Mouse (Mus musculus) intestine, postnatal 0 days (tissue): Measurements from ENCODE around the gene Trim21. TPM values are rescaled to one million over a fixed set of nuclear protein-coding genes. Genes with fewer than 3 reads are reported as not detected.

Source experiments
- ATAC-seq: fragments of 200-750 bp; cut with Nextera tagmentation; 2 replicates; pipeline ENCODE4 v1.8.0; 2017; ENCODE audit warnings: mild to moderate bottlenecking, moderate TSS enrichment, moderate library complexity
- H3K27ac ChIP-seq: fragments of 300-500 bp; sonication (generic); 2 replicates; pipeline ENCODE4 v1.5.1; 2014; ENCODE audit warnings: mild to moderate bottlenecking, low read depth, low read length, moderate library complexity
- H3K27me3 ChIP-seq: fragments of 300-500 bp; sonication (generic); replicated peaks from 2 replicates; pipeline ENCODE4 v1.6.1; 2014; ENCODE audit warnings: low read length, mixed read lengths; ENCODE audit not compliant: control insufficient read depth, insufficient read depth
- H3K36me3 ChIP-seq: fragments of 300-500 bp; sonication (generic); 2 replicates; pipeline ENCODE4 v1.6.1; 2014; ENCODE audit warnings: mild to moderate bottlenecking, moderate library complexity; ENCODE audit not compliant: control insufficient read depth, insufficient read depth
- H3K4me1 ChIP-seq: fragments of 300-500 bp; sonication (generic); replicated peaks from 2 replicates; pipeline ENCODE4 v1.6.1; 2014; ENCODE audit warnings: antibody characterized with exemption, low read length, mixed read lengths; ENCODE audit not compliant: control insufficient read depth, insufficient read depth
- H3K4me2 ChIP-seq: fragments of 300-500 bp; sonication (generic); replicated peaks from 2 replicates; pipeline ENCODE4 v1.6.1; 2014; ENCODE audit warnings: low read depth, mild to moderate bottlenecking, moderate library complexity
- H3K4me3 ChIP-seq: fragments of 300-500 bp; sonication (generic); 2 replicates; pipeline ENCODE4 v1.5.1; 2014; ENCODE audit warnings: low read depth, low read length
- H3K9ac ChIP-seq: fragments of 300-500 bp; sonication (generic); 2 replicates; pipeline ENCODE4 v1.6.1; 2014; ENCODE audit warnings: mild to moderate bottlenecking, low read depth, low read length
- H3K9me3 ChIP-seq: fragments of 300-500 bp; sonication (generic); 2 replicates; pipeline ENCODE4 v1.6.1; 2016; ENCODE audit warnings: mixed run types; ENCODE audit not compliant: control insufficient read depth
- CTCF ChIP-seq: sonication (generic); IDR thresholded peaks from 2 replicates; pipeline ENCODE4 v1.5.1; 2016; ENCODE audit warnings: low read depth, mild to moderate bottlenecking, control low read depth, antibody characterized with exemption, moderate library complexity
- whole genome bisulfite sequencing: fragments of 180-500 bp; shearing (Covaris S2); extraction: QIAGEN DNeasy Blood & Tissue Kit; methylation state at CpG from one replicate; pipeline ENCODE4 v1.1.7; 2014; 5-methylcytosine and 5-hydroxymethylcytosine counted together
- polyA plus RNA-seq: library from polyadenylated mRNA; unstranded; fragments of >200 nt; fragmentation: Nextera tagmentation; extraction: Ambion mirVana; gene quantifications from 2 replicates; pipeline ENCODE4 v1.2.1, GENCODE M21; 2015

Trim21 gene
- 0.48 and 0.66 TPM in 2 replicates for polyA plus RNA-seq

GRCm38 (mm10) chr7:102564999-102565997, at the start of gene Trim21:
Gene Trim21 (minus strand): TSS chr7:102565486.
- H3K9ac ChIP-seq: peak within 1 kb of the TSS; percentile 59
- ATAC-seq: peak; percentile 99
- no peak for TF ChIP-seq CTCF
- no peaks in the 10 kb centered on the region for H3K9me3 ChIP-seq
- H3K4me1 ChIP-seq: no peaks in the 10 kb centered on the region
- peaks cover 25% of the 10 kb centered on the region for H3K36me3 ChIP-seq
- 0 out of 2 replicates have a peak within 1 kb of the TSS, but pooled peaks have one; percentile 54 for H3K27ac ChIP-seq
- no peaks in the 10 kb centered on the region for H3K27me3 ChIP-seq
- peak within 1 kb of the TSS; percentile 73 for H3K4me2 ChIP-seq
- 11% methylated on average over 10 of the region's 10 CpGs for WGBS
- H3K4me3 ChIP-seq: peak within 1 kb of the TSS; percentile 78

- Histone ChIP-seq H3K4me3 (no peak within 1 kb of the TSS), H3K36me3 (no peaks in the 10 kb centered on the region), H3K4me2 (no peak within 1 kb of the TSS), H3K4me1 (no peaks in the 10 kb centered on the region), H3K27ac (no peak within 1 kb of the TSS), H3K9ac (no peak within 1 kb of the TSS), H3K27me3 (no peaks in the 10 kb centered on the region), H3K9me3 (no peaks in the 10 kb centered on the region)
- TF ChIP-seq CTCF: no peak
- WGBS: 61% methylated on average over 1 of the region's 1 CpGs
- ATAC-seq: no peak
Measured at GRCm38 (mm10) chr7:102597378-102598031, 32.2 kb upstream of the Trim21 start, which contains the start of gene Olfr552. Gene Olfr552 (plus strand): TSS chr7:102597770.

- 88% methylated on average over 3 of the region's 3 CpGs for WGBS
- Histone ChIP-seq H3K4me2 (no peak within 1 kb of the TSS), H3K27ac (no peak within 1 kb of the TSS), H3K36me3 (no peaks in the 10 kb centered on the region), H3K4me3 (no peak within 1 kb of the TSS), H3K9ac (no peak within 1 kb of the TSS), H3K9me3 (no peaks in the 10 kb centered on the region), H3K4me1 (no peaks in the 10 kb centered on the region), H3K27me3 (no peaks in the 10 kb centered on the region)
- no peak for ATAC-seq
- no peak for TF ChIP-seq CTCF
Measured at GRCm38 (mm10) chr7:102591786-102592185, 26.5 kb upstream of the Trim21 start, which contains the start of gene Olfr551. Gene Olfr551 (minus strand): TSS chr7:102591886.

- no peak overlapping the region for H3K9ac ChIP-seq
- no peak overlapping the region for H3K4me3 ChIP-seq
- H3K4me1 ChIP-seq: no peaks in the 10 kb centered on the region
- no peak for ATAC-seq
- WGBS: 72% methylated on average over 6 of the region's 6 CpGs
- H3K27ac ChIP-seq: no peak overlapping the region
- TF ChIP-seq CTCF: no peak
- no peaks in the 10 kb centered on the region for H3K27me3 ChIP-seq
- no peak overlapping the region for H3K4me2 ChIP-seq
- H3K36me3 ChIP-seq: no peaks in the 10 kb centered on the region
- H3K9me3 ChIP-seq: no peaks in the 10 kb centered on the region
Measured at GRCm38 (mm10) chr7:102575998-102576397, 10.7 kb upstream of the Trim21 start.

- TF ChIP-seq CTCF: no peak
- Histone ChIP-seq H3K9ac (no peak overlapping the region), H3K4me2 (no peak overlapping the region), H3K4me1 (no peaks in the 10 kb centered on the region), H3K36me3 (no peaks in the 10 kb centered on the region), H3K27me3 (no peaks in the 10 kb centered on the region), H3K4me3 (no peak overlapping the region), H3K9me3 (no peaks in the 10 kb centered on the region), H3K27ac (no peak overlapping the region)
- 72% methylated on average over 3 of the region's 3 CpGs for whole genome bisulfite sequencing
- no peak for ATAC-seq
Measured at GRCm38 (mm10) chr7:102573174-102573830, 8.0 kb upstream of the Trim21 start.
